Mouse (Mus musculus) lung, postnatal 0 days (tissue): ENCODE data around the gene Rrnad1. TPM values are rescaled to one million over a fixed set of nuclear protein-coding genes. Genes with fewer than 3 reads are reported as not detected.

ENCODE experiments used
- ATAC-seq: fragments of 200-750 bp; cut with Nextera tagmentation; 2 replicates; pipeline ENCODE4 v1.8.0; 2017; ENCODE audit warnings: moderate library complexity
- DNase-seq: peaks from one replicate; pipeline ENCODE4 v3.0.0-alpha.2; 2016; ENCODE audit warnings: low spot score
- H3K27ac ChIP-seq: fragments of 300-500 bp; sonication (generic); 2 replicates; pipeline ENCODE4 v1.5.1; 2014; ENCODE audit warnings: antibody characterized with exemption, mild to moderate bottlenecking, low read length, mixed read lengths
- H3K27me3 ChIP-seq: fragments of 300-500 bp; sonication (generic); replicated peaks from 2 replicates; pipeline ENCODE4 v1.6.1; 2014; ENCODE audit warnings: low read length, mixed read lengths; ENCODE audit not compliant: insufficient read depth
- H3K36me3 ChIP-seq: fragments of 300-500 bp; sonication (generic); 2 replicates; pipeline ENCODE4 v1.6.1; 2014; ENCODE audit warnings: low read length, mixed read lengths; ENCODE audit not compliant: insufficient read depth
- H3K4me1 ChIP-seq: fragments of 300-500 bp; sonication (generic); 2 replicates; pipeline ENCODE4 v1.6.1; 2014; ENCODE audit warnings: antibody characterized with exemption, low read depth, low read length, mixed read lengths; ENCODE audit not compliant: insufficient read depth
- H3K4me2 ChIP-seq: fragments of 300-500 bp; sonication (generic); replicated peaks from 2 replicates; pipeline ENCODE4 v1.6.1; 2014; ENCODE audit warnings: low read depth, mild to moderate bottlenecking, low read length, moderate library complexity, mixed read lengths
- H3K4me3 ChIP-seq: fragments of 300-500 bp; sonication (generic); 2 replicates; pipeline ENCODE4 v1.5.1; 2014; ENCODE audit warnings: low read depth, low read length
- H3K9ac ChIP-seq: fragments of 300-500 bp; sonication (generic); replicated peaks from 2 replicates; pipeline ENCODE4 v1.6.1; 2014; ENCODE audit warnings: low read depth, mild to moderate bottlenecking
- H3K9me3 ChIP-seq: fragments of 300-500 bp; sonication (generic); 2 replicates; pipeline ENCODE4 v1.6.1; 2016; ENCODE audit warnings: low read length, mixed read lengths
- CTCF ChIP-seq: IDR thresholded peaks from 2 replicates; pipeline ENCODE4 v1.5.1; 2016; ENCODE audit warnings: antibody characterized with exemption, mild to moderate bottlenecking
- EP300 ChIP-seq: IDR thresholded peaks from 2 replicates; pipeline ENCODE4 v1.6.1; 2016; ENCODE audit warnings: antibody characterized with exemption, mild to moderate bottlenecking, control low read depth
- WGBS: fragments of 180-500 bp; shearing (Covaris S2); extraction: QIAGEN DNeasy Blood & Tissue Kit; methylation state at CpG from one replicate; pipeline ENCODE4 v1.1.7; 2014; 5-methylcytosine and 5-hydroxymethylcytosine counted together
- polyA plus RNA-seq: library from polyadenylated mRNA; unstranded; fragments of >200 nt; fragmentation: Nextera tagmentation; extraction: Ambion mirVana; gene quantifications from 2 replicates; pipeline ENCODE4 v1.2.1, GENCODE M21; 2015

Rrnad1 gene
- polyA plus RNA-seq, 1 experiment from 2014 or later, result 11.2 TPM

GRCm38 (mm10) chr3:87924996-87925395 lies 5.5 kb downstream of the Rrnad1 start:
- Histone ChIP-seq H3K27me3 (no peaks in the 10 kb centered on the region), H3K9ac (no peak overlapping the region), H3K4me3 (no peak overlapping the region), H3K4me1 (peaks cover 6% of the 10 kb centered on the region), H3K4me2 (no peak overlapping the region), H3K27ac (no peak overlapping the region), H3K9me3 (no peaks in the 10 kb centered on the region), H3K36me3 (peaks cover 12% of the 10 kb centered on the region)
- 93% methylated on average over 7 of the region's 7 CpGs for WGBS
- DNase-seq, result no peak
- no peak for ATAC-seq
- TF ChIP-seq CTCF, result no peak
- TF ChIP-seq EP300, result no peak

- TF ChIP-seq CTCF, result peak; percentile 42
- no peak for TF ChIP-seq EP300
- Histone ChIP-seq H3K27ac (peak overlapping the region; percentile 87; the same call in 1 of the 2 replicates), H3K27me3 (no peaks in the 10 kb centered on the region), H3K9ac (no peak overlapping the region), H3K9me3 (no peaks in the 10 kb centered on the region), H3K4me1 (no peaks in the 10 kb centered on the region), H3K4me2 (peak overlapping the region; percentile 65), H3K36me3 (peaks cover 21% of the 10 kb centered on the region), H3K4me3 (peak overlapping the region; percentile 59)
- no peak for ATAC-seq
- peak; percentile 4 for DNase-seq
- WGBS, result 63% methylated on average over 9 of the region's 9 CpGs
Observed at GRCm38 (mm10) chr3:87920270-87920943, 10.1 kb downstream of the Rrnad1 start.

GRCm38 (mm10) chr3:87919336-87920108 lies 11.0 kb downstream of the Rrnad1 start, which contains the start of gene Mrpl24:
TSS of gene Mrpl24 (plus strand) at chr3:87919506.
- Histone ChIP-seq H3K4me1 (no peaks in the 10 kb centered on the region), H3K9me3 (no peaks in the 10 kb centered on the region), H3K9ac (peak within 1 kb of the TSS; percentile 64), H3K36me3 (peaks cover 12% of the 10 kb centered on the region), H3K4me2 (peak within 1 kb of the TSS; percentile 65), H3K27ac (peak within 1 kb of the TSS; percentile 87), H3K27me3 (no peaks in the 10 kb centered on the region), H3K4me3 (peak within 1 kb of the TSS; percentile 59)
- DNase-seq (peak; percentile 98), ATAC-seq (peak; percentile 94)
- under 1% methylated on average over 30 of the region's 30 CpGs for WGBS
- 0 out of 2 replicates have a peak, but pooled peaks have one; percentile 6 for TF ChIP-seq CTCF
- peak; percentile 81 for TF ChIP-seq EP300

GRCm38 (mm10) chr3:87918551-87918950 lies 12.0 kb downstream of the Rrnad1 start:
- WGBS, result 96% methylated on average over 1 of the region's 1 CpGs
- Histone ChIP-seq H3K9me3 (no peaks in the 10 kb centered on the region), H3K27me3 (no peaks in the 10 kb centered on the region), H3K36me3 (peaks cover 16% of the 10 kb centered on the region), H3K4me2 (no peak overlapping the region; the same call in 1 of the 2 replicates), H3K27ac (no peak overlapping the region), H3K9ac (no peak overlapping the region), H3K4me1 (no peaks in the 10 kb centered on the region), H3K4me3 (no peak overlapping the region)
- TF ChIP-seq CTCF (no peak), EP300 (no peak)
- peak; percentile 4 for DNase-seq
- no peak for ATAC-seq

- 87% methylated on average over 1 of the region's 1 CpGs for WGBS
Observed at GRCm38 (mm10) chr3:87916990-87917389, 13.5 kb downstream of the Rrnad1 start.

GRCm38 (mm10) chr3:87913891-87914290 lies 16.6 kb downstream of the Rrnad1 start:
- Histone ChIP-seq H3K27ac (no peak overlapping the region), H3K36me3 (peaks cover 16% of the 10 kb centered on the region), H3K4me1 (peaks cover 16% of the 10 kb centered on the region; the same call in 1 of the 2 replicates), H3K4me2 (no peak overlapping the region), H3K27me3 (no peaks in the 10 kb centered on the region), H3K9ac (no peak overlapping the region), H3K4me3 (no peak overlapping the region), H3K9me3 (no peaks in the 10 kb centered on the region)
- WGBS, result 94% methylated on average over 10 of the region's 10 CpGs
- ATAC-seq, result no peak
- no peak for DNase-seq
- TF ChIP-seq EP300, result no peak
- no peak for TF ChIP-seq CTCF

More at GRCm38 (mm10) chr3:87916990-87917389, 13.5 kb downstream of the Rrnad1 start:
- H3K36me3 ChIP-seq, result peaks cover 16% of the 10 kb centered on the region
- H3K4me3 ChIP-seq, result no peak overlapping the region
- no peak for ATAC-seq
- H3K4me1 ChIP-seq, result no peaks in the 10 kb centered on the region
- H3K27me3 ChIP-seq, result no peaks in the 10 kb centered on the region
- no peak for DNase-seq
- no peak overlapping the region for H3K4me2 ChIP-seq
- no peak overlapping the region for H3K9ac ChIP-seq
- H3K9me3 ChIP-seq, result no peaks in the 10 kb centered on the region
- TF ChIP-seq EP300 (no peak), CTCF (peak; percentile 43)
- no peak overlapping the region for H3K27ac ChIP-seq
